Mouse (Mus musculus): Measurements from ENCODE around the gene Pip5k1c. TPM values are rescaled to one million over a fixed set of nuclear protein-coding genes. Genes with fewer than 3 reads are reported as not detected.
A peak's percentile ranks its signal among the peaks of the same experiment; 100 is the strongest.

Gene Pip5k1c
- polyA plus RNA-seq, 1 experiment, result 28.3 TPM

DNA sequence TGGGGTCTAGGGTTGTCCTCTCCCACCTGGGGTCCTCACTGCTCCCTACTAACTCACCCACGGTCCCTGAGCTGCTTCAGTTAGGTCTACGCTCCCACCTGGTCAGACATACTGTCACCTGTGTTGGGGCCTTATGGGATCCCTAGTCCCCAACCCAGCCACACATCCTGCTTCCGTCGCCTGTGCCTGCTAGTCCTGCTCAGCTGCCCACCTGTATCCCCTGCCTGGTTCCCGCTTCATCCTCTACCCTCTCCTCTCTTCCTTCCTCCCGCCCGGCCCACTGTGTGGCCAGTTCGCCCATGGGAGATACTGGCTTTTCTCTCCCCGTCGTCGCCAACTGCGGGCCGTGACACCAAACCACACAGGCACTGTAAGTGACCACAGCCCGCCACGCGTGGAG is 22.8 kb downstream of the Pip5k1c start:
- no peak for TF ChIP-seq EP300 (IDR thresholded peaks at IDR 0.05; ENCODE audit: insufficient read depth, low read depth, low read length)
- no peak for TF ChIP-seq POLR2A (IDR thresholded peaks at IDR 0.05; ENCODE audit: insufficient read depth, low read length)
- no peak for TF ChIP-seq CTCF (IDR thresholded peaks at IDR 0.05; ENCODE audit: low read depth, low read length)
- Histone ChIP-seq H3K27me3 (ENCODE audit: control insufficient read depth, insufficient read depth, low read length, poor library complexity, severe bottlenecking) (no peaks in the 10 kb centered on the region), H3K4me1 (ENCODE audit: control insufficient read depth, insufficient read depth, low read length) (no peaks in the 10 kb centered on the region), H3K4me3 (ENCODE audit: low read depth, low read length) (no peak overlapping the region), H3K36me3 (ENCODE audit: control insufficient read depth, insufficient read depth, low read length, poor library complexity, severe bottlenecking) (no peaks in the 10 kb centered on the region; the same call in 1 of the 2 replicates), H3K9me3 (replicated peaks; ENCODE audit: control insufficient read depth, insufficient read depth, low read length, poor library complexity, severe bottlenecking) (no peaks in the 10 kb centered on the region), H3K9ac (ENCODE audit: low read depth, poor library complexity, severe bottlenecking) (no peak overlapping the region), H3K27ac (ENCODE audit: insufficient read depth, low read length) (no peak overlapping the region)

DNA sequence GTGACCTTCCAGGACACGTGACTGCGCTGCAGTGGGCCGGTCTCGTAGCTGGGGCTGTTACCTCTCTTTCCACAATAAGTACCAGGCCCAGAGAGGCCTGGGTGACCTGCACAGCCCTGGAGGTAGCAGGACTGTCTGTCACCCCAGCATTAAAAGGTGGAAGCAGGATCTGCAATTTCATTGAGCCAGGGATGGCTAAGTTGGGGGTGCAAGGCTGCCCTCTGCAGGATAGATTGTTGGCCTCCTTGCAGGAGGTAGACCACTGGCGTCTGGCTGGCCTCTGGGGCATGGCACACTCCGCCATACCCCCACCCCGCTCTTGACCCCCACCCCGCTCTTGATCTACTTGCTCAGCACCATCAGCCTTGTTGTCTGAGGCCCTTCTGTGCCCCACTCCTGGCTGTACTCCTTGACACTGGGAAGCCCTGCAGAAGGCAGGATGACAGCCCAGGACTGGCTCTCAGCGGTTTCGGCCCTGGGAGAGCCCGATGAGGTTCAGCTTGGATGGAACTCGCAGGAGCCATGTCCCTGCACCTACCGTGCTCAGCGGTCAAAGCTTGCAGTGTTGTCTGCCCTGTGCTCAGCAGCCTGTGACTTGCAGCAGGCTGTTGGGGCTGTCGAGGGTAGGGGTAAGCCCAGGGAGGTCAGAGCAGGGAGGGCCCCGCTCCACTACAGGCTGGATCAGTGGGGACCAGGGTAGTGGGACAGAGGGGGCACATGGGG is 23.7 kb downstream of the Pip5k1c start:
- Histone ChIP-seq H3K4me1 (ENCODE audit: control insufficient read depth, insufficient read depth, low read length) (no peaks in the 10 kb centered on the region), H3K36me3 (ENCODE audit: control insufficient read depth, insufficient read depth, low read length, poor library complexity, severe bottlenecking) (no peaks in the 10 kb centered on the region), H3K27ac (ENCODE audit: insufficient read depth, low read length) (no peak overlapping the region), H3K4me3 (ENCODE audit: low read depth, low read length) (peak overlapping the region; percentile 51), H3K27me3 (ENCODE audit: control insufficient read depth, insufficient read depth, low read length, poor library complexity, severe bottlenecking) (no peaks in the 10 kb centered on the region), H3K9ac (ENCODE audit: low read depth, poor library complexity, severe bottlenecking) (peak overlapping the region; percentile 35), H3K9me3 (replicated peaks; ENCODE audit: control insufficient read depth, insufficient read depth, low read length, poor library complexity, severe bottlenecking) (no peaks in the 10 kb centered on the region)
- no peak for TF ChIP-seq CTCF (IDR thresholded peaks at IDR 0.05; ENCODE audit: low read depth, low read length)
- TF ChIP-seq POLR2A (IDR thresholded peaks at IDR 0.05; ENCODE audit: insufficient read depth, low read length), result no peak
- TF ChIP-seq EP300 (IDR thresholded peaks at IDR 0.05; ENCODE audit: insufficient read depth, low read depth, low read length), result no peak

DNA sequence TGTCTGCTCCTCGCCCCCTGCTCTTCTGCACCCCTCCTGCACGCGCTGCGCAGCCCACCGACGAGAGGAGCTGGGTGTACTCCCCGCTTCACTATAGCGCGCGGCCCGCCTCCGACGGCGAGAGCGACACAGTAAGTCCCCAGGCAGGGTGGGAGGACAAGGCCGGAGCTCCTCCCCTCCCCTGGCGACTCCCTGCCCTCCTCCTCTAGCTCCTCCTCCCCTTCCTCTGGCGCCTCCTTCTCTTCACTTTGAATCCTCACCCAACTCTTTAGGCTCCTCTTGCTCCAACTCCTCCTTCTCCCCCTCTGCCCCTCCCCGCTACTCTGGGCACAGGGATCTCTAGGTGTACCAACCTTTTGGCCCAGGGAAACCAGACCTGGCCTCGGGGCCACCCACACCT is 24.5 kb downstream of the Pip5k1c start:
- TF ChIP-seq CTCF (IDR thresholded peaks at IDR 0.05; ENCODE audit: low read depth, low read length), result no peak
- TF ChIP-seq EP300 (IDR thresholded peaks at IDR 0.05; ENCODE audit: insufficient read depth, low read depth, low read length), result no peak
- no peak for TF ChIP-seq POLR2A (IDR thresholded peaks at IDR 0.05; ENCODE audit: insufficient read depth, low read length)
- no peaks in the 10 kb centered on the region for H3K4me1 ChIP-seq (ENCODE audit: control insufficient read depth, insufficient read depth, low read length)
- H3K9ac ChIP-seq (ENCODE audit: low read depth, poor library complexity, severe bottlenecking), result peak overlapping the region; percentile 35
- peak overlapping the region; percentile 51 for H3K4me3 ChIP-seq (ENCODE audit: low read depth, low read length)
- H3K36me3 ChIP-seq (ENCODE audit: control insufficient read depth, insufficient read depth, low read length, poor library complexity, severe bottlenecking), result no peaks in the 10 kb centered on the region
- no peak overlapping the region for H3K27ac ChIP-seq (ENCODE audit: insufficient read depth, low read length)
- no peaks in the 10 kb centered on the region for H3K27me3 ChIP-seq (ENCODE audit: control insufficient read depth, insufficient read depth, low read length, poor library complexity, severe bottlenecking)
- no peaks in the 10 kb centered on the region for H3K9me3 ChIP-seq (replicated peaks; ENCODE audit: control insufficient read depth, insufficient read depth, low read length, poor library complexity, severe bottlenecking)

GRCm38 (mm10) chr10:81318589-81319329 is 26.0 kb downstream of the Pip5k1c start:
- TF ChIP-seq POLR2A (IDR thresholded peaks at IDR 0.05; ENCODE audit: insufficient read depth, low read length), result no peak
- H3K9me3 ChIP-seq (replicated peaks; ENCODE audit: control insufficient read depth, insufficient read depth, low read length, poor library complexity, severe bottlenecking), result no peaks in the 10 kb centered on the region
- no peak overlapping the region for H3K4me3 ChIP-seq (ENCODE audit: low read depth, low read length)
- H3K27me3 ChIP-seq (ENCODE audit: control insufficient read depth, insufficient read depth, low read length, poor library complexity, severe bottlenecking), result no peaks in the 10 kb centered on the region
- no peaks in the 10 kb centered on the region for H3K4me1 ChIP-seq (ENCODE audit: control insufficient read depth, insufficient read depth, low read length)
- no peak overlapping the region for H3K9ac ChIP-seq (ENCODE audit: low read depth, poor library complexity, severe bottlenecking)
- H3K27ac ChIP-seq (ENCODE audit: insufficient read depth, low read length), result no peak overlapping the region
- H3K36me3 ChIP-seq (ENCODE audit: control insufficient read depth, insufficient read depth, low read length, poor library complexity, severe bottlenecking), result peaks cover 9% of the 10 kb centered on the region; the same call in 1 of the 2 replicates

DNA sequence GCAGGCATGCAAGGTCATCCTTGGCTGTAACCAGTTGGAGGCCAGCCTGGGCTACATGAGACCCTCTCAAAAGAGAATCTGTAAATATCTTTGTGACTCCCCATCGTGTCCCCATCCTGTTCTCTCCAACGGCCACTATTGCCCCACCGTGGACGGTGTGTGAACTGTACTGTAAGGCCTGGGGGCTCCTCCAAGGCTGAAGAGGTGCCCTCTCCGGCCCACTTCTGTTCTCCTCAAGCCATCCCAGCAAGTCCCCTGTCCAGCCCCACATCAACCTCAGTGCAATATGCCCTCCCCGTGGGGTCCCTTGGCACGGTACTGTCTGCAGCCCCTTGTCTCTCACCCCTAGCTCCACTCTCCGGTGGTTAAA is 26.6 kb downstream of the Pip5k1c start:
- no peaks in the 10 kb centered on the region for H3K4me1 ChIP-seq (ENCODE audit: control insufficient read depth, insufficient read depth, low read length)
- TF ChIP-seq CTCF (IDR thresholded peaks at IDR 0.05; ENCODE audit: low read depth, low read length), result no peak
- no peak for TF ChIP-seq EP300 (IDR thresholded peaks at IDR 0.05; ENCODE audit: insufficient read depth, low read depth, low read length)
- TF ChIP-seq POLR2A (IDR thresholded peaks at IDR 0.05; ENCODE audit: insufficient read depth, low read length), result no peak

More for the DNA sequence above, 26.6 kb downstream of the Pip5k1c start:
- Histone ChIP-seq H3K36me3 (ENCODE audit: control insufficient read depth, insufficient read depth, low read length, poor library complexity, severe bottlenecking) (peaks cover 12% of the 10 kb centered on the region), H3K9ac (ENCODE audit: low read depth, poor library complexity, severe bottlenecking) (peak overlapping the region; percentile 50), H3K27ac (ENCODE audit: insufficient read depth, low read length) (no peak overlapping the region), H3K27me3 (ENCODE audit: control insufficient read depth, insufficient read depth, low read length, poor library complexity, severe bottlenecking) (no peaks in the 10 kb centered on the region), H3K9me3 (replicated peaks; ENCODE audit: control insufficient read depth, insufficient read depth, low read length, poor library complexity, severe bottlenecking) (no peaks in the 10 kb centered on the region), H3K4me3 (ENCODE audit: low read depth, low read length) (peak overlapping the region; percentile 74; the same call in 1 of the 2 replicates)
